Mouse (Mus musculus) c-Kit-positive CD71-positive TER-119-positive erythroid progenitor cells, embryonic 14.5 days (primary cell): Measurements from ENCODE around the gene Tinagl1.
A peak's percentile ranks its signal among the peaks of the same experiment; 100 is the strongest.

ENCODE experiments used
- DNase-seq: peaks from one replicate; pipeline ENCODE4 v3.0.0-alpha.2; 2013; ENCODE audit warnings: low spot score

The Tinagl1 gene

DNA sequence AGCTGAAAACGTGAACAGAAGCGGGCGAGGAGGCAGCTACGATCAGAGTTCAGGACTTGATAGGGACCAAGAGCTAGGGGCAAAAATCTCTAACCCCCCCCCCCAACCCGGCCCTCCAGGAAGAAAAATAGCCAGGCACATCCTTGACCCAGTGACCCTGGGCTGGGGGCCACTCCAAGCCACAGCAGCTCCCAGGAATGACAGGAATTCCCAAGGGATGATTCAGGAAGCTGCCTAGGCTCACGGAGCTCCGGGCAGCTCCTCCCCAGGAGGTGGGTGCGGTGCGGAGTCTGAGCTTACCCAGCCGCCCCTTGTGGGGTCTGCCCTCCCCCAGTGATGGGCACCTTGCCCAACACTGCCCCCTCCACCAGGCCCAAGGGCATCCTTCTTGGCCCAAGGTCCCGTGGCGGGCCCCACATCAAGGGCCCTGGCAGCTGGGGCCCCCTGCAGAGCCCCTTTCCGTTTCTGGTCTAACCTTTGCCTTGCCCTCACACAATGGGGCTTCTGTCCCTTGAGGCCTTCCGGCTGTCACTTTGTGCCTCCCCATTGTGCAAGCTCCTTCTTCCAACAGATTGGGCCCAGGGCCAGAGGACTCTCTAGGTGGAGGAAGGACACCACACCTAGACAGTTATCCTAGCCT, at the start of gene Tinagl1:
Gene Tinagl1, minus strand, starts transcription at position 51 of the 640 bp plus-strand sequence.
- no peak for DNase-seq

DNA sequence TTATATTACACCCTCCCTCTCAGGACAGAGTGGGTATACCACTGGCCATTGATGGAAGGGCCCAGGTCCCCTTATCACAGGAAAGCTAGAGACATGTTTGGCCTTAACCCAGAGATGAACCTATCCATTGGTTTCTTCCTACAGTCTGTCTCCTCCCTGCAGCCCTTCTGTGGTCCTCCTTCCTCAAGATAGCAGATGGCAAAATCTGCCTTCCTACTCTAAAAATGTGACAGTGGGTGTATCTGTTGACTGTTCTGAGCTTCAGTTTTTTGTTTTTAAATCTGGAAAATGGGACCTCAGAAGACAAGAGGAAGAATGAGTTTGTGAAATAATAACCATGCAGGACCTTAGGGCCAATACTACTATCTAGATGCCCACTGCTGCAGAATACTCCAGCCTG, 49.1 kb upstream of the Tinagl1 start:
- DNase-seq, result no peak

GRCm38 (mm10) chr4:130222179-130222578, 47.3 kb upstream of the Tinagl1 start, which contains the start of gene Gm853:
Gm853 (minus strand) TSS chr4:130222401.
- no peak for DNase-seq

DNA sequence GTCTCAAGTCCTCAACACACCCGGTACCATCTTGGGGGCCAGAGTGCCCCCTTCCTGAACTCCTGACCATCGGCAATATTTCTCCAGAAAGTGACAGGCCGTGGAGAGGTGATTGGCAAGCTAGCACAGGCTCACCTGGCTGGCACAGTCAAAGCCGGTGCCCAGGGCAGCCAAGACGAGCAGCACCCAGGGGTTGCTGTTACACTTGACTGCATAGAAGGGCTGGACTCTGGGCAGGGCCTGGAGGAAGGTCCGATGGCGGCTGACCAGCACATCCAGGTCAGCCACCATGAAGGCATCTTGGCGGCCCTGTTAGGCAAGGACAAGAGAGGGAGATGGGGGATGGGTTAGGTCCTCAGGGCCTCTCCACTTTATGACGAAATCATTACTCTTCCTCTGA, 45.3 kb upstream of the Tinagl1 start:
- DNase-seq, result no peak

DNA sequence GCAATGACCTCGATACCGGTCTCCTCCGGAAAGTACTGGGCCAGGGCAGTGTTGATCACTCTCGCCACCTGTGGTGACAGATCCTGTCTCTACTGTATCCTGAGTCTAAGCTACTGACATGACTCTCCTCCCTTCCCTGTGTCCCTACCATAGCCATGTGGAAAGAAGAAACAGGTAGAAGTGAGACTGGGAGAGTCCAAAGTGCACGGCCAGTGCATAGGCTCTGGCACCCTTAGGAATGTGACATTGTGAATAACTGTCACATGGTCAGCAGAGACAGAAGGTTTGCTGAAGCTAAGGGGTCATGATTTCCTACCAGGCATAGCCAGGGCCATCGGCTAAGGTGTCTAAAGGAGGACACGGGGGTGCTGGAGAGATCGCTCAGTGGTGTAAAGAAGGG, 40.5 kb upstream of the Tinagl1 start:
- DNase-seq, result no peak

DNA sequence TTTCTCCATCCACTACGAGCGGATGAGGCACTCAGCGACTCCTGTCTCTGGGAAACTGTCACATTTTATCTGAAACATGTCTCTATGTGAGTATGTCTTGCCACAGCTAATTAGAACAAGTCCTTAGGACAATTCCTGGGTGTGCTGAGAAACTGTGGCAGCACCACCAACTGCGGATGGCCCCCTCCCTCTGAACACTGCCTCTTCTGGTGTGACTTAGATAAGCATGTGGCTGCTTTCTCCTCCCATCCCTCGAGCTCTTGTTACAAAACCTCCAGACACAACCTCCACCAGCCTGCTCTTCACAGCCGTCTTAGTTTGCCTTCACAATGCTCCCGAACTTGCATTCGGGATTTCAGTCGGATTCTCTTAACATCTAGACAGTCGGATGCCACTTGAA, 38.9 kb upstream of the Tinagl1 start:
- DNase-seq, result peak; percentile 41

GRCm38 (mm10) chr4:130213197-130213596, 38.3 kb upstream of the Tinagl1 start:
- no peak for DNase-seq

DNA sequence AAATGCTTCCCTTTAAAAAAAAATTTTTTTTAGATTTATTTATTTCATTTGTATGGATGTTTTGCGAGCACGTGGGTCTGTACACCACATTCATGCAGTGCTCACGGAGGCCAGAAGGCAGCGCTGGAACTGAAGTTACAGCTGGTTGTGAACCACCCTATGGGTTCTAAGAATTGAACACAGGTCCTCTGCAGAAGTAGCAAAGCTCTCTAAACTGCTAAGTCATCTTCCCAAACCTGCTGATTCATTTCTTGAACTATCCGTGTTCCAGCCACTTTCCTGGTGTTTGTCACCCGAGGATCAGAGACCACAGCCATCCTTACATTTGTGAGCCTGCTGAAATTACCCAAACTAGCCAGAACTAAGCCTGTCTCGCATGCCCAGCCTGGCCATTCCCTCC, 37.5 kb upstream of the Tinagl1 start:
- DNase-seq, result peak; percentile 47

GRCm38 (mm10) chr4:130211870-130212269, 36.9 kb upstream of the Tinagl1 start:
- DNase-seq, result no peak

GRCm38 (mm10) chr4:130198694-130199670, 24.1 kb upstream of the Tinagl1 start:
- DNase-seq, result peak; percentile 69

DNA sequence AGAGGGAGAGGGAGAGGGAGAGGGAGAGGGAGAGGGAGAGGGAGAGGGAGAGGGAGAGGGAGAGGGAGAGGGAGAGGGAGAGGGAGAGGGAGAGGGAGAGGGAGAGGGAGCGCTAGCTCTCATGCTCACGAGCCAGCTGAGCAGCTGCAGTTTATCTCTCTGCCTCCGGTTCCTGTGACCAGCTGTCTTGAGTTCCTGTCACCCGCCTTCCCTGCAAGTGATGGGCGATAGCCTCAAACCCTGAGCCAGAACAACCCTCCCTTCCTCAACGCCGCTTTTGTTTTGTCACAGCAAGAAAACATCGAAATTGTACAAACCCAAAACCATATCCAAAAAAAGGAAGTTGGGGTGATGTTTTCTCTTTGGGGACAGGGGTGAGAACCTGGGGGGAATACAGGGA, 21.6 kb upstream of the Tinagl1 start:
- DNase-seq, result no peak

- no peak for DNase-seq
These were observed 21.0 kb upstream of the Tinagl1 start for GRCm38 (mm10) chr4:130195924-130196323.

GRCm38 (mm10) chr4:130192266-130192665, 17.3 kb upstream of the Tinagl1 start:
- no peak for DNase-seq

DNA sequence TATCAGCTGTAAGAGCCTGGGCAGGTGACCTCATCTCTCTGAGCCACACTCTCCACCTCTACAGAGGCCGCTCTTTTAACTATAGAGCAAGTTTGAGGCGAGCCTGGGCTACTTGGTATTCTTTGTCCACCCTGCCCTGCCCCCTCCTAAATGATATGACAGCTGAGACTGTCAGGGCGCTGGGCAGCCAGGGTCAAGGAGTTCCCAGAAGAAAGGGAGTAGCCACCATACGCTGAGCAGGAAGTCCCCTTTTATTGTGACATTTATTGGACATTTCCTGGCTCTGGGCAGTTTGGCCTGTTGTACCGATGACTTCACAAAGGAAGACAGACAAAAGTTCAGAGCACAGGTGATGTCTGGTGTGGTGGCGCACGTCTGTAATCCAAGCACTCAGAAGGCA, 14.7 kb upstream of the Tinagl1 start:
- DNase-seq, result no peak

GRCm38 (mm10) chr4:130188806-130189297, 13.9 kb upstream of the Tinagl1 start:
- DNase-seq, result peak; percentile 71

GRCm38 (mm10) chr4:130186891-130187290, 12.0 kb upstream of the Tinagl1 start:
- DNase-seq, result no peak

GRCm38 (mm10) chr4:130186450-130186849, 11.5 kb upstream of the Tinagl1 start:
- no peak for DNase-seq

- no peak for DNase-seq
These were observed 9.0 kb upstream of the Tinagl1 start for GRCm38 (mm10) chr4:130183879-130184278.

GRCm38 (mm10) chr4:130183023-130183422, 8.1 kb upstream of the Tinagl1 start:
- no peak for DNase-seq

DNA sequence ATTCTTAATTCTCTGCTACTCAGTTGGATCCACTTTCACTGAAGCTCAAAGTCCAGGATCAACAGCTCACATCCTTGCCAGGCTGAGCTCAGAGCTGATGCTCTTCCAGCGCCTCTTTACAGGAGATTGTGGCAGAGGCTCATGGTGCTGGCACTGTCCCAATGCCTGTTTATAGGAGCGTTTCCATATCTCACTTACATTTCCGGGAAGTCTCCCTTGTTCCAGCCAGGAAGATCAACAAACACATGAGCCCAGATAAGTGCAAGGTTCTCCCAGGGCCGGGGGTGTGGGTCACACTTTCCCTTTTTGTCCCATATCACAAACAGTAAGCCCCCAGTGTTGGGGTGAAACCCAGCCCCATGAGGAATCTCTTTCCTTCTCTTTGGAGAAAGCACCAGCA, 7.0 kb upstream of the Tinagl1 start:
- no peak for DNase-seq

DNA sequence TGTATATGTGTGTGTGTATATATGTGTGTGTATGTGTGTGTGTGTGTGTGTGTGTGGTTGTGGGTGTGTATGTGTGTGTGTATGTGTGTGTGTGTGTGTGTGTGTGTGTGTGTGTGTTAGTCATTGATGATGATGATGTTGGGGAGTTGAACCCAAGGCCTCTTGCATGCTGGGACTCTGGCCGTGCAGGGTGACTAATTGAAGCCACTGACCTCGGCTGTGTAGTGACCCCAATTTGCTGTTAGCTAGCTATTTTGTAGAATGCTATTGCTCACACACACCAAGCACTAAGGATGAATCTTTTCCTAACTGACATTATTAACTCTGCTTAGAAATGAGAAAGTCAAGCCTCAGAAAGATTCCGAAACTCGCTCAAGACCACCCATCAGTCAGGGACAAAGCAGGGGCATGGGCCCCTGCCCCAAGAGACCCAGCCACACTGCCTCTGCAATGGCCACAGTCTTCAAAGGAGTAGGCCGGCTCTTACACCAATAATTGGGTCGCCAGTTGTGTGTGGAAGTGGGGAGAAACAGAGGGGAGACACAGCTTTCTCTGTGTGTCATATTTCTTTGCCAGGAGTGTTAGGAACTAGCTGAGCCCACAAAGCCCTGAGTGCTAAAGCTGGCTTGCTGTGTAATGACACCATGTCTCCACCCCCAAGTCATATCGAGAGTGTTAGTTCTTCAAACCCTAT, 6.1 kb upstream of the Tinagl1 start:
- no peak for DNase-seq

GRCm38 (mm10) chr4:130179876-130180275, 5.0 kb upstream of the Tinagl1 start:
- no peak for DNase-seq
